Mouse (Mus musculus) neural tube, embryonic 11.5 days (tissue): ENCODE measurements at regions not wholly inside any gene's neighbourhood (a gene's known extent, or its start where the extent isn't known, plus 50 kb on each side); places are given as distances from the start of the nearest gene placed in this dataset.

ENCODE experiments used
- ATAC-seq: fragments of 200-750 bp; cut with Nextera tagmentation; 2 replicates; pipeline ENCODE4 v1.8.0; 2017; ENCODE audit warnings: moderate number of reproducible peaks, mild to moderate bottlenecking, moderate TSS enrichment, moderate library complexity; ENCODE audit not compliant: insufficient read depth, low FRiP score, low TSS enrichment
- DNase-seq: peaks from one replicate; pipeline ENCODE4 v3.0.0-alpha.2; 2015; ENCODE audit warnings: low spot score
- H3K27ac ChIP-seq: fragments of 300-500 bp; sonication (generic); 2 replicates; pipeline ENCODE4 v1.5.1; 2014; ENCODE audit warnings: low read depth, mild to moderate bottlenecking, low read length
- H3K27me3 ChIP-seq: fragments of 300-500 bp; sonication (generic); 2 replicates; pipeline ENCODE4 v1.6.1; 2014; ENCODE audit warnings: mild to moderate bottlenecking, low read length, mixed read lengths; ENCODE audit not compliant: control insufficient read depth, insufficient read depth
- H3K36me3 ChIP-seq: fragments of 300-500 bp; sonication (generic); 2 replicates; pipeline ENCODE4 v1.6.1; 2014; ENCODE audit warnings: mild to moderate bottlenecking, low read length, moderate library complexity, mixed read lengths; ENCODE audit not compliant: control insufficient read depth, insufficient read depth
- H3K4me1 ChIP-seq: fragments of 300-500 bp; sonication (generic); 2 replicates; pipeline ENCODE4 v1.6.1; 2014; ENCODE audit warnings: low read length, mixed read lengths; ENCODE audit not compliant: control insufficient read depth, insufficient read depth
- H3K4me2 ChIP-seq: fragments of 300-500 bp; sonication (generic); 2 replicates; pipeline ENCODE4 v1.6.1; 2014; ENCODE audit warnings: low read depth, mild to moderate bottlenecking, moderate library complexity
- H3K4me3 ChIP-seq: fragments of 300-500 bp; sonication (generic); 2 replicates; pipeline ENCODE4 v1.5.1; 2014; ENCODE audit warnings: low read depth, low read length
- H3K9ac ChIP-seq: fragments of 300-500 bp; sonication (generic); 2 replicates; pipeline ENCODE4 v1.6.1; 2014; ENCODE audit warnings: mild to moderate bottlenecking, low read length
- H3K9me3 ChIP-seq: fragments of 300-500 bp; sonication (generic); 2 replicates; pipeline ENCODE4 v1.6.1; 2016; ENCODE audit warnings: low read length; ENCODE audit not compliant: control insufficient read depth
- WGBS: fragments of 180-500 bp; shearing (Covaris S2); extraction: QIAGEN DNeasy Blood & Tissue Kit; methylation state at CpG from one replicate; pipeline ENCODE4 v1.1.7; 2014; 5-methylcytosine and 5-hydroxymethylcytosine counted together

DNA sequence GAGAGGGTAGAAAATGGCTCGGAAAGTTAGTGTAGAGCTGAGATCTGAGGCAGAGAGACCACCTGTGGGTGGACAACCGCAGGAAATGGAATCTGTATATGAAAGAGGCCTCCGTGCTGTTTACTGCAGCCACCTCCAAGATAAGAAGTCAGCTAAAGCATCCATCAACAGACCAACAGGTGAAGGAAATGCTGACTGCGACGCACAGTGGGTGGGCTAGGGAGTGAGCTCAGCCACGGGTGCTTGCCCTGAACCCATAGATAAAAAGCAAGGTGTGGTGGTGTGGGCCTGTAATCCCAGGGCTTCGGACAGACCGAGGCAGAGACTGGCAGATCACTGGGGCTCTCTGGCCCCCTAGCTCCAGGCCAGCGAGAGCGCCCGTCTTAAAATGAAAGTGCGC is 83.0 kb upstream of the Tle3 start:
- no peak overlapping the region for H3K27ac ChIP-seq
- no peak overlapping the region for H3K4me2 ChIP-seq
- 49% methylated on average over 12 of the region's 12 CpGs for WGBS
- no peaks in the 10 kb centered on the region for H3K36me3 ChIP-seq
- DNase-seq (no peak), ATAC-seq (no peak)
- H3K27me3 ChIP-seq: no peaks in the 10 kb centered on the region
- no peaks in the 10 kb centered on the region for H3K9me3 ChIP-seq
- H3K4me1 ChIP-seq: peaks cover 7% of the 10 kb centered on the region; the same call in 1 of the 2 replicates
- H3K4me3 ChIP-seq: no peak overlapping the region
- no peak overlapping the region for H3K9ac ChIP-seq

- H3K27ac ChIP-seq: no peak overlapping the region
- H3K4me3 ChIP-seq: no peak overlapping the region
- H3K9me3 ChIP-seq: no peaks in the 10 kb centered on the region
- no peaks in the 10 kb centered on the region for H3K27me3 ChIP-seq
- no peak for ATAC-seq
- 64% methylated on average over 6 of the region's 6 CpGs for WGBS
- DNase-seq: no peak
- H3K9ac ChIP-seq: no peak overlapping the region
- H3K4me1 ChIP-seq: peaks cover 7% of the 10 kb centered on the region; the same call in 1 of the 2 replicates
- H3K4me2 ChIP-seq: no peak overlapping the region
- no peaks in the 10 kb centered on the region for H3K36me3 ChIP-seq
Measured at GRCm38 (mm10) chr9:61289713-61290112, 82.5 kb upstream of the Tle3 start.

DNA sequence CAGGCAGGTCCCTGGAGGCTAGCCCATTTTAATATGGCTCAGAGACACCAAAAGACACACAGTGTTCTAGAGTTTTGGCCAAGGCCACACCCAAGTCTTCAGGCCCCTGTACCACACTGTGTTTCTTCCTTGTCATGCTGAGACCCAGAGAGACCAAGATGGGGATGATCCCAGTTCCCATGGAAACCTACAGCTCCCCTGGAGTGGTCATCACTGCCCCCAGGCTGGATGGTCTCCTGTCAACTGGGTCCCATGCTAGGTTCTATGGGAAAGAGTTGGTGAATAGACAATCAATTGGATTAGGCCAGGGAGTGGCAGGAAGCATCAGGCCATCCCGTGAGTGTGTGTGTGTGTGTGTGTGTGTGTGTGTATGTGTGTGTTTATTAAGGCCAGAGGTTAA is 80.5 kb upstream of the Tle3 start:
- Histone ChIP-seq H3K27ac (no peak overlapping the region), H3K4me2 (no peak overlapping the region), H3K4me1 (peaks cover 7% of the 10 kb centered on the region; the same call in 1 of the 2 replicates), H3K9ac (no peak overlapping the region), H3K36me3 (no peaks in the 10 kb centered on the region), H3K9me3 (no peaks in the 10 kb centered on the region), H3K27me3 (no peaks in the 10 kb centered on the region), H3K4me3 (no peak overlapping the region)
- DNase-seq: no peak
- no peak for ATAC-seq
- WGBS: 67% methylated on average over 1 of the region's 1 CpGs

- no peaks in the 10 kb centered on the region for H3K27me3 ChIP-seq
- 73% methylated on average over 3 of the region's 3 CpGs for WGBS
- H3K9ac ChIP-seq: no peak overlapping the region
- peaks cover 7% of the 10 kb centered on the region; the same call in 1 of the 2 replicates for H3K4me1 ChIP-seq
- no peak overlapping the region for H3K27ac ChIP-seq
- ATAC-seq: no peak
- no peak overlapping the region for H3K4me3 ChIP-seq
- H3K36me3 ChIP-seq: no peaks in the 10 kb centered on the region
- DNase-seq: no peak
- no peak overlapping the region for H3K4me2 ChIP-seq
- H3K9me3 ChIP-seq: no peaks in the 10 kb centered on the region
Measured at GRCm38 (mm10) chr9:61292501-61292900, 79.7 kb upstream of the Tle3 start.

DNA sequence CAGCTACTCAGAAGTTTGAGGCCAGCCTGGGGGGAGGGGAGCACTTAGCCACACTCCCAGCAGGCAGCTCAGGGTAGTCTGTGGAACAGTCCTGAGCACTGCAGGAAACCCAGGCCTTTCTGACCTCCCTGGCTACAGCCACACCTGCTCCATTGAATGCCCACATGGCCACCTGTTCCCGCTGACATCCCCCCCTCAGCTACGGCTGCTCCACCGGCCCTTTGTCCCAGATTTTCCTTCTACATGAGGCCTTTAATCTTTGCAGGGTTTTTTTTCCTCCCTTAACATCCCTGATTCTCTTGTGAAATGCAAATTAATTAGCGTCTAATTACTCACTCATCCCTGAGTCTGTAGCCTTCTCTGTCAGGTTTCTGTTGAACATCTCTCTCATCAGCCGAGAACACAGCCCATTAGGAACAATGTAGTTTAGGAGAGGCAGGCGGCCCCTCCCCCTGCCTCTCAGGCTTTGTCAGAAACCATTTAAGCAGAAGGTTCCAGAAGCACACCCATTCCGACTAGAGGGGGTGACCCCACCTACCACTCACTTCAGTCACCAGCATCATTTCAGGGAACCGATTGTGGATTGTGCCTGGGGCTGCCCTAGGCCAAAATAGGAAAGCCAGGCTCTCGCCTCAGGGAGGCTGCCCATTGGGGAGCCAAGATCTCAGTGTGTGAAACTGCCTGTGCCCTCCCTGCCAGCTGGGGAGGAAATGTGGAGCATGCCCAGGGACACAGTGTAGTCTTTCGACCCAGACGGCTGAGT is 78.8 kb upstream of the Tle3 start:
- Histone ChIP-seq H3K36me3 (no peaks in the 10 kb centered on the region), H3K4me3 (no peak overlapping the region), H3K4me2 (no peak overlapping the region), H3K27me3 (no peaks in the 10 kb centered on the region), H3K9me3 (no peaks in the 10 kb centered on the region), H3K27ac (no peak overlapping the region), H3K4me1 (peaks cover 7% of the 10 kb centered on the region; the same call in 1 of the 2 replicates), H3K9ac (no peak overlapping the region)
- DNase-seq (peak; percentile 25), ATAC-seq (no peak)
- 21% methylated on average over 11 of the region's 11 CpGs for WGBS

DNA sequence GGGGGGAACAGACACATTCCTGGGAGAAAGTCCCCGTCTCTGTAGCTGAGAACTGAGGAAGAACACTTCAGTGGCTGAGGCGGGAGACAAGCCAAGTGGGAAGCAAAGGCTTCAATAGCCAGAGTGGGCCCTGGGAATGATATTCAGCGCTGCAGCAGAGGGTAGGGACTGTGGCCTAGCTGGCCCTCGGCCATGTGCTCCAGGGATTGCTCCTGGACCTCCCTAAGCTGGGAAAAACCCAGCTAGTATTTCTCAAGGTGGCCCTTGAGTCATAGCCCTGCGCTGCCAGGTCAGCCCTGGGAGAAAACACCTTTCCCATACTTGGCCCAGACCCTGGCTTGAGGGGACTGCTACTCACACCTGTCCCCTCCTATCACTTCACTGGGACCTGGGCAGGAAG is 77.2 kb upstream of the Tle3 start:
- DNase-seq: no peak
- WGBS: 88% methylated on average over 5 of the region's 5 CpGs
- H3K27ac ChIP-seq: no peak overlapping the region
- H3K4me1 ChIP-seq: peaks cover 7% of the 10 kb centered on the region; the same call in 1 of the 2 replicates
- H3K36me3 ChIP-seq: no peaks in the 10 kb centered on the region
- no peaks in the 10 kb centered on the region for H3K27me3 ChIP-seq
- no peak overlapping the region for H3K4me3 ChIP-seq
- no peak overlapping the region for H3K4me2 ChIP-seq
- ATAC-seq: no peak
- H3K9me3 ChIP-seq: no peaks in the 10 kb centered on the region
- H3K9ac ChIP-seq: no peak overlapping the region

- H3K27me3 ChIP-seq: no peaks in the 10 kb centered on the region
Measured at GRCm38 (mm10) chr9:61296311-61296947, 75.7 kb upstream of the Tle3 start.

GRCm38 (mm10) chr9:61297385-61297784 is 74.8 kb upstream of the Tle3 start:
- no peak for DNase-seq
- Histone ChIP-seq H3K4me3 (no peak overlapping the region), H3K27ac (no peak overlapping the region), H3K4me1 (peaks cover 7% of the 10 kb centered on the region; the same call in 1 of the 2 replicates), H3K36me3 (no peaks in the 10 kb centered on the region), H3K27me3 (no peaks in the 10 kb centered on the region), H3K4me2 (no peak overlapping the region), H3K9me3 (no peaks in the 10 kb centered on the region), H3K9ac (no peak overlapping the region)
- ATAC-seq: no peak
- 82% methylated on average over 4 of the region's 4 CpGs for WGBS

More at GRCm38 (mm10) chr9:61296311-61296947, 75.7 kb upstream of the Tle3 start:
- ATAC-seq (no peak), DNase-seq (no peak)
- Histone ChIP-seq H3K4me1 (peaks cover 7% of the 10 kb centered on the region; the same call in 1 of the 2 replicates), H3K4me3 (no peak overlapping the region), H3K4me2 (no peak overlapping the region), H3K36me3 (no peaks in the 10 kb centered on the region), H3K27ac (no peak overlapping the region), H3K9me3 (no peaks in the 10 kb centered on the region), H3K9ac (no peak overlapping the region)
- 89% methylated on average over 9 of the region's 9 CpGs for WGBS
